Mouse (Mus musculus) forebrain, embryonic 16.5 days (tissue): Measurements from ENCODE around the gene Rab38. TPM values are rescaled to one million over a fixed set of nuclear protein-coding genes. Genes with fewer than 3 reads are reported as not detected.

Experiments
- ATAC-seq: fragments of 200-750 bp; cut with Nextera tagmentation; 2 replicates; pipeline ENCODE4 v1.8.0; 2017; ENCODE audit warnings: mild to moderate bottlenecking, moderate library complexity
- H3K27ac ChIP-seq: fragments of 300-500 bp; sonication (generic); 2 replicates; pipeline ENCODE4 v1.5.1; 2014; ENCODE audit warnings: low read length, control low read depth
- H3K27me3 ChIP-seq: fragments of 300-500 bp; sonication (generic); replicated peaks from 2 replicates; pipeline ENCODE4 v1.6.1; 2014; ENCODE audit warnings: low read length; ENCODE audit not compliant: control insufficient read depth, insufficient read depth
- H3K36me3 ChIP-seq: fragments of 300-500 bp; sonication (generic); 2 replicates; pipeline ENCODE4 v1.6.1; 2014; ENCODE audit not compliant: control insufficient read depth, insufficient read depth
- H3K4me1 ChIP-seq: fragments of 300-500 bp; sonication (generic); replicated peaks from 2 replicates; pipeline ENCODE4 v1.6.1; 2014; ENCODE audit warnings: low read length; ENCODE audit not compliant: control insufficient read depth, insufficient read depth
- H3K4me2 ChIP-seq: fragments of 300-500 bp; sonication (generic); 2 replicates; pipeline ENCODE4 v1.6.1; 2014; ENCODE audit warnings: mild to moderate bottlenecking, low read length, control low read depth
- H3K4me3 ChIP-seq: fragments of 300-500 bp; sonication (generic); replicated peaks from 2 replicates; pipeline ENCODE4 v1.5.1; 2014; ENCODE audit warnings: mild to moderate bottlenecking, low read length, control low read depth
- H3K9ac ChIP-seq: fragments of 300-500 bp; sonication (generic); replicated peaks from 2 replicates; pipeline ENCODE4 v1.6.1; 2014; ENCODE audit warnings: low read depth, low read length, control low read depth
- H3K9me3 ChIP-seq: fragments of 300-500 bp; sonication (generic); 2 replicates; pipeline ENCODE4 v1.6.1; 2016; ENCODE audit warnings: low read length; ENCODE audit not compliant: control insufficient read depth
- WGBS: fragments of 180-500 bp; shearing (Covaris S2); extraction: QIAGEN DNeasy Blood & Tissue Kit; methylation state at CpG from one replicate; pipeline ENCODE4 v1.1.7; 2014; 5-methylcytosine and 5-hydroxymethylcytosine counted together
- polyA plus RNA-seq: library from polyadenylated mRNA; unstranded; fragments of >200 nt; fragmentation: Nextera tagmentation; extraction: Ambion mirVana; gene quantifications from 2 replicates; pipeline ENCODE4 v1.2.1, GENCODE M21; 2015

The Rab38 gene
- polyA plus RNA-seq, 1 experiment from 2014 or later = 0.30 TPM

GRCm38 (mm10) chr7:88430692-88431084 lies 615 bp downstream of the Rab38 start:
- Histone ChIP-seq H3K4me3 (peak overlapping the region; percentile 55), H3K4me2 (peak overlapping the region; percentile 97), H3K4me1 (peaks cover 6% of the 10 kb centered on the region), H3K9ac (peak overlapping the region; percentile 57), H3K27ac (no peak overlapping the region), H3K27me3 (peaks cover 6% of the 10 kb centered on the region; the same call in 1 of the 2 replicates), H3K9me3 (no peaks in the 10 kb centered on the region), H3K36me3 (no peaks in the 10 kb centered on the region)
- WGBS = 9% methylated on average over 13 of the region's 13 CpGs
- ATAC-seq = no peak

- no peak overlapping the region for H3K4me2 ChIP-seq
- ATAC-seq = no peak
- H3K27ac ChIP-seq = no peak overlapping the region
- H3K9me3 ChIP-seq = no peaks in the 10 kb centered on the region
- no peaks in the 10 kb centered on the region for H3K27me3 ChIP-seq
- no peak overlapping the region for H3K9ac ChIP-seq
- H3K36me3 ChIP-seq = no peaks in the 10 kb centered on the region
- no peaks in the 10 kb centered on the region for H3K4me1 ChIP-seq
- no peak overlapping the region for H3K4me3 ChIP-seq
These were observed 10.2 kb downstream of the Rab38 start for GRCm38 (mm10) chr7:88440301-88440700.

- H3K27me3 ChIP-seq = no peaks in the 10 kb centered on the region
- no peak overlapping the region for H3K4me2 ChIP-seq
- H3K4me1 ChIP-seq = no peaks in the 10 kb centered on the region
- H3K36me3 ChIP-seq = no peaks in the 10 kb centered on the region
- no peaks in the 10 kb centered on the region for H3K9me3 ChIP-seq
- no peak overlapping the region for H3K27ac ChIP-seq
- no peak for ATAC-seq
- H3K9ac ChIP-seq = no peak overlapping the region
- no peak overlapping the region for H3K4me3 ChIP-seq
These were observed 12.6 kb downstream of the Rab38 start for GRCm38 (mm10) chr7:88442649-88443048.

- no peak overlapping the region for H3K9ac ChIP-seq
- 85% methylated on average over 4 of the region's 4 CpGs for WGBS
- no peaks in the 10 kb centered on the region for H3K36me3 ChIP-seq
- no peaks in the 10 kb centered on the region for H3K4me1 ChIP-seq
- ATAC-seq = no peak
- H3K27ac ChIP-seq = no peak overlapping the region
- no peaks in the 10 kb centered on the region for H3K9me3 ChIP-seq
- no peaks in the 10 kb centered on the region for H3K27me3 ChIP-seq
- no peak overlapping the region for H3K4me3 ChIP-seq
- no peak overlapping the region for H3K4me2 ChIP-seq
These were observed 13.4 kb downstream of the Rab38 start for GRCm38 (mm10) chr7:88443435-88443834.

GRCm38 (mm10) chr7:88445320-88445903 lies 15.3 kb downstream of the Rab38 start:
- Histone ChIP-seq H3K36me3 (no peaks in the 10 kb centered on the region), H3K4me2 (no peak overlapping the region), H3K27ac (no peak overlapping the region), H3K9ac (no peak overlapping the region), H3K4me1 (no peaks in the 10 kb centered on the region), H3K27me3 (no peaks in the 10 kb centered on the region), H3K4me3 (no peak overlapping the region), H3K9me3 (no peaks in the 10 kb centered on the region)
- no peak for ATAC-seq
- WGBS = 78% methylated on average over 2 of the region's 2 CpGs

GRCm38 (mm10) chr7:88453234-88453633 lies 23.2 kb downstream of the Rab38 start:
- no peak overlapping the region for H3K4me2 ChIP-seq
- no peak overlapping the region for H3K9ac ChIP-seq
- H3K4me3 ChIP-seq = no peak overlapping the region
- no peak for ATAC-seq
- no peak overlapping the region for H3K27ac ChIP-seq
- H3K36me3 ChIP-seq = no peaks in the 10 kb centered on the region
- 73% methylated on average over 1 of the region's 1 CpGs for WGBS
- H3K27me3 ChIP-seq = no peaks in the 10 kb centered on the region
- H3K4me1 ChIP-seq = no peaks in the 10 kb centered on the region
- H3K9me3 ChIP-seq = no peaks in the 10 kb centered on the region

- Histone ChIP-seq H3K36me3 (no peaks in the 10 kb centered on the region), H3K9me3 (no peaks in the 10 kb centered on the region), H3K9ac (no peak overlapping the region), H3K27me3 (no peaks in the 10 kb centered on the region), H3K4me3 (no peak overlapping the region), H3K27ac (no peak overlapping the region), H3K4me1 (no peaks in the 10 kb centered on the region), H3K4me2 (no peak overlapping the region)
- ATAC-seq = no peak
- WGBS = 91% methylated on average over 3 of the region's 3 CpGs
These were observed 27.8 kb downstream of the Rab38 start for GRCm38 (mm10) chr7:88457827-88458226.

- H3K36me3 ChIP-seq = no peaks in the 10 kb centered on the region
- no peak overlapping the region for H3K27ac ChIP-seq
- no peaks in the 10 kb centered on the region for H3K9me3 ChIP-seq
- H3K4me2 ChIP-seq = no peak overlapping the region
- 80% methylated on average over 3 of the region's 3 CpGs for WGBS
- ATAC-seq = no peak
- H3K4me3 ChIP-seq = no peak overlapping the region
- no peaks in the 10 kb centered on the region for H3K4me1 ChIP-seq
- no peaks in the 10 kb centered on the region for H3K27me3 ChIP-seq
- H3K9ac ChIP-seq = no peak overlapping the region
These were observed 37.7 kb downstream of the Rab38 start for GRCm38 (mm10) chr7:88467754-88468153.

- Histone ChIP-seq H3K27me3 (no peaks in the 10 kb centered on the region), H3K4me2 (no peak overlapping the region), H3K4me3 (no peak overlapping the region), H3K4me1 (no peaks in the 10 kb centered on the region), H3K36me3 (no peaks in the 10 kb centered on the region), H3K9me3 (no peaks in the 10 kb centered on the region), H3K9ac (no peak overlapping the region), H3K27ac (no peak overlapping the region)
- 88% methylated on average over 7 of the region's 7 CpGs for WGBS
- no peak for ATAC-seq
These were observed 52.1 kb downstream of the Rab38 start for GRCm38 (mm10) chr7:88482110-88482619.

GRCm38 (mm10) chr7:88482628-88483027 lies 52.6 kb downstream of the Rab38 start:
- H3K36me3 ChIP-seq = no peaks in the 10 kb centered on the region
- H3K27ac ChIP-seq = no peak overlapping the region
- 75% methylated on average over 7 of the region's 7 CpGs for WGBS
- H3K4me2 ChIP-seq = no peak overlapping the region
- H3K9ac ChIP-seq = no peak overlapping the region
- H3K27me3 ChIP-seq = no peaks in the 10 kb centered on the region
- no peak overlapping the region for H3K4me3 ChIP-seq
- H3K4me1 ChIP-seq = no peaks in the 10 kb centered on the region
- no peak for ATAC-seq
- H3K9me3 ChIP-seq = no peaks in the 10 kb centered on the region
